Mouse (Mus musculus): ENCODE data around the gene 9130213A22Rik. TPM values are rescaled to one million over a fixed set of nuclear protein-coding genes. Genes with fewer than 3 reads are reported as not detected.
A peak's percentile ranks its signal among the peaks of the same experiment; 100 is the strongest.

The 9130213A22Rik gene
- polyA plus RNA-seq, 1 experiment from 2014 or later, result 0.42 TPM

- Histone ChIP-seq H3K27me3 (replicated peaks) (no peaks in the 10 kb centered on the region), H3K4me2 (peak overlapping the region; percentile 70), H3K4me3 (peak overlapping the region; percentile 40), H3K4me1 (replicated peaks) (peaks cover 24% of the 10 kb centered on the region), H3K36me3 (no peaks in the 10 kb centered on the region), H3K27ac (ENCODE audit: poor library complexity, severe bottlenecking) (peak overlapping the region; percentile 66; the same call in 1 of the 2 replicates), H3K9ac (peak overlapping the region; percentile 70), H3K9me3 (replicated peaks) (no peaks in the 10 kb centered on the region)
- no peak for ATAC-seq (ENCODE audit: insufficient number of reproducible peaks, low FRiP score)
- 80% methylated on average over 11 of the region's 11 CpGs for WGBS
Measured at GRCm38 (mm10) chr11:69072234-69072633, 50.2 kb downstream of the 9130213A22Rik start.

DNA sequence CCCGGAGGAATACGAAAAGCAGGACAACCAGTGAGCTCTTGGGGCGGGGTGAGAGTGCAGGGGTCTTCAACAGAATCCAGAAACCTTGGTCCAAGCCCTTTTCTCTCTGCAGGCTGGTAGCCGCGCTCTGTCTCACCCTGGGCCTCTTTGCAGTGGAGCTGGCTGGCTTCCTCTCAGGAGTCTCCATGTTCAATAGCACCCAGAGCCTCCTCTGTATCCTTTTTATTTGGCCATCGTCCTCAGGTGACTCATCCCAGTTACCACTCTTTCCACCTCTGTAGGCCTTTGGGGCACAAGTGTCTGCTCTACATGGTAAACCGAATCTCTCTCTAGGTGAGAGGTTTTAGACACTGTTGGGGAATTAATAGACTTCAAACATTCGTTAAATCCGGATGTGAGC lies 51.1 kb downstream of the 9130213A22Rik start:
- 29% methylated on average over 9 of the region's 9 CpGs for WGBS
- Histone ChIP-seq H3K4me1 (replicated peaks) (peaks cover 32% of the 10 kb centered on the region), H3K4me2 (peak overlapping the region; percentile 76), H3K9ac (peak overlapping the region; percentile 78), H3K27me3 (replicated peaks) (no peaks in the 10 kb centered on the region), H3K4me3 (peak overlapping the region; percentile 65), H3K27ac (ENCODE audit: poor library complexity, severe bottlenecking) (peak overlapping the region; percentile 91), H3K36me3 (no peaks in the 10 kb centered on the region), H3K9me3 (replicated peaks) (no peaks in the 10 kb centered on the region)
- no peak for ATAC-seq (ENCODE audit: insufficient number of reproducible peaks, low FRiP score)

GRCm38 (mm10) chr11:69070590-69071222 lies 51.7 kb downstream of the 9130213A22Rik start, which contains the start of gene Tmem107:
Gene Tmem107 (plus strand): TSS chr11:69070806.
- Histone ChIP-seq H3K27ac (ENCODE audit: poor library complexity, severe bottlenecking) (peak within 1 kb of the TSS; percentile 91), H3K4me2 (peak within 1 kb of the TSS; percentile 76), H3K4me1 (replicated peaks) (peaks cover 36% of the 10 kb centered on the region), H3K9ac (peak within 1 kb of the TSS; percentile 78), H3K36me3 (no peaks in the 10 kb centered on the region), H3K27me3 (replicated peaks) (no peaks in the 10 kb centered on the region), H3K4me3 (peak within 1 kb of the TSS; percentile 65), H3K9me3 (replicated peaks) (no peaks in the 10 kb centered on the region)
- 0% methylated on average over 47 of the region's 47 CpGs for WGBS
- peak; percentile 89 for ATAC-seq (ENCODE audit: insufficient number of reproducible peaks, low FRiP score)

DNA sequence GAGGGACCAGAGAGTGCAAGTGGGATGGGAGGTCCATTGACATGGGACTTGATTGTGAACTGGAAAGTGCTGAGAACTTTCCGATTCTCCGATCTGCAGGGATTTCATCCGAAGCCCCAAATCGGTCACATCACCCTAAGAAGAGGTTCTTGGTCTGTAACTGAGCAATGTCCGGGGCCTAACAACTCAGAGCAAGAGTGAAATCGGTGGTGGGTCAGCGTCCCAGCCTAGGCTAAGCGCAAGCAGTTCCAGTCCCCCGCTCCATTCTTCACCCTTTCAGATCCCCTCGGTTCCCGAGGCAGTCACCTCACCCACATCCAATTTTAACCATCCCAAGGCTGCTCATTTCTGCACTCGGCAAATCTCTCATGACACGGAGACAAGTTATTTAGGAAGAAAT lies 52.3 kb downstream of the 9130213A22Rik start:
- Histone ChIP-seq H3K9me3 (replicated peaks) (no peaks in the 10 kb centered on the region), H3K27ac (ENCODE audit: poor library complexity, severe bottlenecking) (peak overlapping the region; percentile 91), H3K4me2 (peak overlapping the region; percentile 76), H3K4me1 (replicated peaks) (peaks cover 36% of the 10 kb centered on the region), H3K36me3 (no peaks in the 10 kb centered on the region), H3K4me3 (peak overlapping the region; percentile 65), H3K27me3 (replicated peaks) (no peaks in the 10 kb centered on the region), H3K9ac (peak overlapping the region; percentile 78)
- whole genome bisulfite sequencing, result 1% methylated on average over 13 of the region's 13 CpGs
- no peak for ATAC-seq (ENCODE audit: insufficient number of reproducible peaks, low FRiP score)

Other genes starting within 250 kb of the 9130213A22Rik start
- 0.17 TPM in 1 of 2 replicates, not detected in the other for gene Rnf222, start 234.0 kb downstream of the 9130213A22Rik start, polyA plus RNA-seq (2016; fragmentation: Nextera tagmentation; extraction: Ambion mirVana)
- 640 and 666 TPM in 2 replicates for gene Rpl26, start 221.0 kb downstream of the 9130213A22Rik start, polyA plus RNA-seq (2016; fragmentation: Nextera tagmentation; extraction: Ambion mirVana)
- gene Odf4, start 195.5 kb downstream of the 9130213A22Rik start, polyA plus RNA-seq (2016; fragmentation: Nextera tagmentation; extraction: Ambion mirVana), result not detected in 2 replicates
- 13.3 TPM in 2 replicates for gene Arhgef15, start 165.1 kb downstream of the 9130213A22Rik start, polyA plus RNA-seq (2016; fragmentation: Nextera tagmentation; extraction: Ambion mirVana)
- 1.4 and 2.2 TPM in 2 replicates for gene Slc25a35, start 154.5 kb downstream of the 9130213A22Rik start, polyA plus RNA-seq (2016; fragmentation: Nextera tagmentation; extraction: Ambion mirVana)
- gene Rangrf, start 147.4 kb downstream of the 9130213A22Rik start, polyA plus RNA-seq (2016; fragmentation: Nextera tagmentation; extraction: Ambion mirVana), result 64.3 and 67.5 TPM in 2 replicates
- gene Pfas, start 114.1 kb downstream of the 9130213A22Rik start, polyA plus RNA-seq (2016; fragmentation: Nextera tagmentation; extraction: Ambion mirVana), result 20.7 and 21.5 TPM in 2 replicates
- gene Ctc1, start 106.7 kb downstream of the 9130213A22Rik start, polyA plus RNA-seq (2016; fragmentation: Nextera tagmentation; extraction: Ambion mirVana), result 60.8 and 62.7 TPM in 2 replicates
- gene Aurkb, start 76.9 kb downstream of the 9130213A22Rik start, polyA plus RNA-seq (2016; fragmentation: Nextera tagmentation; extraction: Ambion mirVana), result 79.4 and 85.9 TPM in 2 replicates
- 10.7 and 13.6 TPM in 2 replicates for gene Borcs6, start 62.9 kb downstream of the 9130213A22Rik start, polyA plus RNA-seq (2016; fragmentation: Nextera tagmentation; extraction: Ambion mirVana)
- gene Tmem107, start 51.8 kb downstream of the 9130213A22Rik start, polyA plus RNA-seq (2016; fragmentation: Nextera tagmentation; extraction: Ambion mirVana), result 30.6 and 31.5 TPM in 2 replicates
- 97.2 and 100 TPM in 2 replicates for gene Vamp2, start 34.1 kb downstream of the 9130213A22Rik start, polyA plus RNA-seq (2016; fragmentation: Nextera tagmentation; extraction: Ambion mirVana)
- gene Per1, start 27.4 kb downstream of the 9130213A22Rik start, polyA plus RNA-seq (2016; fragmentation: Nextera tagmentation; extraction: Ambion mirVana), result 9.4 and 9.8 TPM in 2 replicates
- gene Hes7, start 2.2 kb downstream of the 9130213A22Rik start, polyA plus RNA-seq (2016; fragmentation: Nextera tagmentation; extraction: Ambion mirVana), result 0.70 and 0.81 TPM in 2 replicates
- gene Aloxe3, start 3.3 kb upstream of the 9130213A22Rik start, polyA plus RNA-seq (2016; fragmentation: Nextera tagmentation; extraction: Ambion mirVana), result 0.17 and 0.54 TPM in 2 replicates
- gene Alox12b, start 34.4 kb upstream of the 9130213A22Rik start, polyA plus RNA-seq (2016; fragmentation: Nextera tagmentation; extraction: Ambion mirVana), result not detected in 2 replicates
- gene Alox8, start 75.3 kb upstream of the 9130213A22Rik start, polyA plus RNA-seq (2016; fragmentation: Nextera tagmentation; extraction: Ambion mirVana), result 1.2 and 1.4 TPM in 2 replicates
- gene Gucy2e, start 114.4 kb upstream of the 9130213A22Rik start, polyA plus RNA-seq (2016; fragmentation: Nextera tagmentation; extraction: Ambion mirVana), result 0.15 and 0.17 TPM in 2 replicates
- gene Cntrob, start 201.2 kb upstream of the 9130213A22Rik start, polyA plus RNA-seq (2016; fragmentation: Nextera tagmentation; extraction: Ambion mirVana), result 18.6 and 21.8 TPM in 2 replicates
- gene Trappc1, start 201.4 kb upstream of the 9130213A22Rik start, polyA plus RNA-seq (2016; fragmentation: Nextera tagmentation; extraction: Ambion mirVana), result 168 and 176 TPM in 2 replicates
- gene Kcnab3, start 203.7 kb upstream of the 9130213A22Rik start, polyA plus RNA-seq (2016; fragmentation: Nextera tagmentation; extraction: Ambion mirVana), result 0.87 and 0.98 TPM in 2 replicates
- 6.7 and 8.5 TPM in 2 replicates for gene Rnf227, start 217.9 kb upstream of the 9130213A22Rik start, polyA plus RNA-seq (2016; fragmentation: Nextera tagmentation; extraction: Ambion mirVana)
- 19.2 and 23.5 TPM in 2 replicates for gene Chd3, start 246.8 kb upstream of the 9130213A22Rik start, polyA plus RNA-seq (2016; fragmentation: Nextera tagmentation; extraction: Ambion mirVana)

Measured in heart, embryonic 12.5 days (tissue).